Mouse (Mus musculus): ENCODE data around the gene Pygo2. TPM values are rescaled to one million over a fixed set of nuclear protein-coding genes. Genes with fewer than 3 reads are reported as not detected.

Gene Pygo2
- total and polyA plus RNA-seq, 3 experiments, result 21.9 to 40.8 (median 29.7) TPM

DNA sequence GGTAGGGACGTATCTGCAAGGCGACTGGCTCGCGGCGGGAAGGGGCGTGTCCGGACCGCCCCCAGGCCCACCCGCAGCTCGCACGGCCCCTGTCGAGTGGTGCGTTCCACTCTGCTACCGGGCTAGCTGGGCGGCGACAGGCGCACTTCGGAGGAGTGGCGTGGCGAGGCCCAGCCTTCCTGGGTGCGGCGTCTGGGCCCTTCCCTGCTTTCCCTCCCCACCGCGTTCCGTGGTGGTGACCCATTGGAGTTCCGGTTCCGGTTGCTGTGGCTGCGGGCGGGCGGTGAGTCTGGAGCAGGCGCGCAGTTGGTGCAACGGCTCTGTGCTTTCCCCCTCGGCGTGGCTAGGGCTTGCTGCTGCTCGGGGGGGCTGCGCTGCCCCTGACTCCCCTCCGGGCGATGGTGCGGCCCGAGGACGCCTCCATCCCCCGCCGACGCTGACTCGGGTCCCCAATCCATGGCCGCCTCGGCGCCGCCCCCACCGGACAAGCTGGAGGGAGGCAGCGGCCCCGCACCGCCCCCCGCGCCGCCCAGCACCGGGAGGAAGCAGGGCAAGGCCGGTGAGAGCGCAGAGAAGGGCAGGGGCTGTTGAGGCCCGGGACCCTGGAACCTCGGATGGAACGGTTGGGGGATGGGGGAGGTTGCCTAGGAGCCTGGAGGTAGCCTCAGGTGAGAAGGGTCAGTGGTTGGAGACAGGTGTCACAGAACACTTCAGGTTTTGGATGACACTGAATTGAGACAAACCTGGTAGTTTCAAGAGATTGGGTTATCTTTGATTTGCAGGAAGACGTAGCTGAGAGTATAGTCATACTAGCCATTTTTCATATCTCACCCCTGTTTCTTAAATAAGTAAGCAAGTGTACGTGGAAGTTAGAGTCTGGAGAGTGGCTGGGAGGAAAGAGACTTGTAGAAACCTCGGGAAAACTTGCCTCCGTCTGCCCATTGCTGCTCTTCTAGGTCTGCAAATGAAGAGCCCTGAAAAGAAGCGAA is at the start of gene Pygo2 (continued):
- TF ChIP-seq USF2 (conservative IDR thresholded peaks at IDR 0.05; ENCODE audit: low read depth, low read length), result no peak

DNA sequence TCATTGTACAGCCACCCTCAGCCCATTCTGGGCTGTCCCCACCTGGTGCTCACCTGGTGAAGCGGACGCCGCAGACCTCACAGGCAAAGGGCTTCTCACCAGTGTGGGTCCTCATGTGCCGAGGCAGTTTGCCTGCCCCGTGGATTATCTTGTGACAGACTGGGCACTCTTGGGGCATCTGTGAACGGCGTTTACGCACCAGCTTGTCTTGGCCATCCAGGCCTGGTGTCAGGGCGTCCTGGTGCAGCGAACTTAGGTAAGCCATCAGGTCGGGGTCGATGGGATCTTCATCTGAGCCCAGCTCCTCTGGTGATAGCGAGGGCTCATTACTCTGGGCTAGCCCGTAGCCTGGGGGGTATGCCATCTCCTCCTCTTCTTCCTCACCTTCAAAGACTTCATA is 49.7 kb upstream of the Pygo2 start:
- dilution Hi-C loops (cut with MboI; ENCODE audit: extremely low pct_ligation_motif_present, extremely low pct_unique_long_range_greater_than_20kb, low sequenced_read_pairs) (no loop called here), in situ Hi-C loops (cut with MboI; ENCODE audit: low pct_ligation_motif_present, low pct_unique_long_range_greater_than_20kb, low sequenced_read_pairs) (no loop called here)

GRCm38 (mm10) chr3:89380711-89381110 is 49.3 kb upstream of the Pygo2 start:
- H3K4me1 ChIP-seq (ENCODE audit: control insufficient read depth in 1 of 2, insufficient read depth in 2 of 2), result peaks cover 30 to 86% of the 10 kb centered on the region in 2 experiments
- H3K9ac ChIP-seq (ENCODE audit: insufficient read depth, low read depth), result no peak overlapping the region
- H3K4me2 ChIP-seq (ENCODE audit: insufficient read depth, low read depth, poor library complexity, severe bottlenecking), result no peak overlapping the region
- H3K79me2 ChIP-seq (replicated peaks; ENCODE audit: control insufficient read depth, extremely low read depth, insufficient read depth, poor library complexity, severe bottlenecking), result peaks cover 32% of the 10 kb centered on the region
- dilution Hi-C loops (cut with MboI; ENCODE audit: extremely low pct_ligation_motif_present, extremely low pct_unique_long_range_greater_than_20kb, low sequenced_read_pairs) (no loop called here), in situ Hi-C loops (cut with MboI; ENCODE audit: low pct_ligation_motif_present, low pct_unique_long_range_greater_than_20kb, low sequenced_read_pairs) (no loop called here)
- no peaks in the 10 kb centered on the region for H3K9me3 ChIP-seq (replicated peaks; ENCODE audit: low read length)
- H3K27ac ChIP-seq (ENCODE audit: insufficient read depth, low read depth), result no peak overlapping the region
- H3K4me3 ChIP-seq (replicated peaks in 1 of 3; ENCODE audit: low read depth in 2 of 3, low read length in 2 of 3, poor library complexity in 1 of 3), result no peak overlapping the region
- H3K27me3 ChIP-seq (replicated peaks), result no peaks in the 10 kb centered on the region
- peaks cover 49 to 80% of the 10 kb centered on the region in 2 experiments for H3K36me3 ChIP-seq (replicated peaks in 1 of 2; ENCODE audit: control insufficient read depth in 1 of 2, insufficient read depth in 1 of 2, low read length in 1 of 2)
- DNase-seq (ENCODE audit: extremely low read depth), result no peak
- no peak for TF ChIP-seq JUN (IDR thresholded peaks at IDR 0.05; ENCODE audit: insufficient read depth, low read depth, low read length)
- TF ChIP-seq MYC (IDR thresholded peaks at IDR 0.05; ENCODE audit: low read depth, low read length), result no peak
- no peak for TF ChIP-seq MEF2A (IDR thresholded peaks at IDR 0.05; ENCODE audit: borderline replicate concordance, low read depth, low read length)
- TF ChIP-seq ZC3H11A (IDR thresholded peaks at IDR 0.05; ENCODE audit: low read depth, low read length), result no peak
- no peak for TF ChIP-seq MAFK (IDR thresholded peaks at IDR 0.05; ENCODE audit: insufficient replicate concordance, low read length)
- no peak for TF ChIP-seq POLR2AphosphoS2 (IDR thresholded peaks at IDR 0.05; ENCODE audit: low read depth, low read length)

More for the DNA sequence above, 49.7 kb upstream of the Pygo2 start:
- Histone ChIP-seq H3K4me3 (replicated peaks in 1 of 3; ENCODE audit: low read depth in 2 of 3, low read length in 2 of 3, poor library complexity in 1 of 3) (no peak overlapping the region), H3K9me3 (replicated peaks; ENCODE audit: low read length) (no peaks in the 10 kb centered on the region), H3K27me3 (replicated peaks) (no peaks in the 10 kb centered on the region), H3K27ac (ENCODE audit: insufficient read depth, low read depth) (no peak overlapping the region), H3K4me2 (ENCODE audit: insufficient read depth, low read depth, poor library complexity, severe bottlenecking) (no peak overlapping the region), H3K36me3 (replicated peaks in 1 of 2; ENCODE audit: control insufficient read depth in 1 of 2, insufficient read depth in 1 of 2, low read length in 1 of 2) (peaks cover 49 to 83% of the 10 kb centered on the region in 2 experiments), H3K79me2 (replicated peaks; ENCODE audit: control insufficient read depth, extremely low read depth, insufficient read depth, poor library complexity, severe bottlenecking) (peaks cover 30% of the 10 kb centered on the region), H3K9ac (ENCODE audit: insufficient read depth, low read depth) (no peak overlapping the region), H3K4me1 (ENCODE audit: control insufficient read depth in 1 of 2, insufficient read depth in 2 of 2) (peaks cover 30 to 81% of the 10 kb centered on the region in 2 experiments)
- no peak for DNase-seq (ENCODE audit: extremely low read depth)
- TF ChIP-seq BHLHE40 (IDR thresholded peaks at IDR 0.05; ENCODE audit: low read depth, low read length), result no peak
- TF ChIP-seq IRF4 (IDR thresholded peaks at IDR 0.05; ENCODE audit: low read depth, low read length), result no peak
- no peak for TF ChIP-seq MEF2A (IDR thresholded peaks at IDR 0.05; ENCODE audit: borderline replicate concordance, low read depth, low read length)
- no peak for TF ChIP-seq MAX (IDR thresholded peaks at IDR 0.05; ENCODE audit: low read length)
- no peak for TF ChIP-seq ETS1 (conservative IDR thresholded peaks at IDR 0.05; ENCODE audit: low read depth, low read length)
- no peak for TF ChIP-seq ZNF384 (IDR thresholded peaks at IDR 0.05; ENCODE audit: low read depth, low read length)
- TF ChIP-seq NELFE (IDR thresholded peaks at IDR 0.05; ENCODE audit: low read depth, low read length), result no peak
- no peak for TF ChIP-seq GABPA (IDR thresholded peaks at IDR 0.05; ENCODE audit: insufficient replicate concordance, low read depth, low read length)
- no peak for TF ChIP-seq ELF1 (IDR thresholded peaks at IDR 0.05; ENCODE audit: low read depth, low read length)

All from CH12.LX (cell line).